Mouse (Mus musculus): ENCODE data around the gene Arhgef2. TPM values are rescaled to one million over a fixed set of nuclear protein-coding genes. Genes with fewer than 3 reads are reported as not detected.
A peak's percentile ranks its signal among the peaks of the same experiment; 100 is the strongest.

Gene Arhgef2
- polyA plus RNA-seq, 1 experiment from 2014 or later = 160 TPM

- Histone ChIP-seq H3K4me2 (no peak overlapping the region), H3K27me3 (no peaks in the 10 kb centered on the region), H3K36me3 (peaks cover 40% of the 10 kb centered on the region), H3K9me3 (no peaks in the 10 kb centered on the region), H3K4me1 (replicated peaks) (0 out of 2 replicates have a peak, but pooled peaks cover 6% of the 10 kb centered on the region), H3K4me3 (no peak overlapping the region), H3K9ac (no peak overlapping the region), H3K27ac (no peak overlapping the region)
- WGBS = 94% methylated on average over 13 of the region's 13 CpGs
- no peak for ATAC-seq (ENCODE audit: low FRiP score)
Measured at GRCm38 (mm10) chr3:88649967-88650366, 44.2 kb downstream of the Arhgef2 start.

GRCm38 (mm10) chr3:88650713-88651504 lies 45.1 kb downstream of the Arhgef2 start:
- H3K36me3 ChIP-seq = peaks cover 31% of the 10 kb centered on the region
- H3K9ac ChIP-seq = no peak overlapping the region
- 0 out of 2 replicates have a peak, but pooled peaks cover 6% of the 10 kb centered on the region for H3K4me1 ChIP-seq (replicated peaks)
- H3K9me3 ChIP-seq = no peaks in the 10 kb centered on the region
- no peak for ATAC-seq (ENCODE audit: low FRiP score)
- no peaks in the 10 kb centered on the region for H3K27me3 ChIP-seq
- H3K4me3 ChIP-seq = no peak overlapping the region
- H3K27ac ChIP-seq = no peak overlapping the region
- 87% methylated on average over 13 of the region's 13 CpGs for WGBS
- no peak overlapping the region for H3K4me2 ChIP-seq

- Histone ChIP-seq H3K27me3 (no peaks in the 10 kb centered on the region), H3K4me1 (replicated peaks) (0 out of 2 replicates have a peak, but pooled peaks cover 6% of the 10 kb centered on the region), H3K4me2 (no peak overlapping the region), H3K36me3 (peaks cover 21% of the 10 kb centered on the region), H3K9me3 (no peaks in the 10 kb centered on the region), H3K9ac (no peak overlapping the region), H3K4me3 (no peak overlapping the region), H3K27ac (no peak overlapping the region)
- no peak for ATAC-seq (ENCODE audit: low FRiP score)
- WGBS = 81% methylated on average over 18 of the region's 18 CpGs
Measured at GRCm38 (mm10) chr3:88651669-88652618, 46.2 kb downstream of the Arhgef2 start.

- no peak within 1 kb of the TSS for H3K9ac ChIP-seq
- peaks cover 10% of the 10 kb centered on the region for H3K36me3 ChIP-seq
- H3K4me3 ChIP-seq = no peak within 1 kb of the TSS
- H3K9me3 ChIP-seq = no peaks in the 10 kb centered on the region
- ATAC-seq (ENCODE audit: low FRiP score) = no peak
- H3K4me2 ChIP-seq = no peak within 1 kb of the TSS
- WGBS = 92% methylated on average over 17 of the region's 17 CpGs
- 0 out of 2 replicates have a peak, but pooled peaks cover 6% of the 10 kb centered on the region for H3K4me1 ChIP-seq (replicated peaks)
- no peaks in the 10 kb centered on the region for H3K27me3 ChIP-seq
- H3K27ac ChIP-seq = no peak within 1 kb of the TSS
Measured at GRCm38 (mm10) chr3:88652846-88653515, 47.2 kb downstream of the Arhgef2 start, which contains the start of gene Rxfp4. Gene Rxfp4 (minus strand): TSS chr3:88653142.

- Histone ChIP-seq H3K4me3 (no peak overlapping the region), H3K27me3 (no peaks in the 10 kb centered on the region), H3K36me3 (peaks cover 4% of the 10 kb centered on the region), H3K9ac (no peak overlapping the region), H3K4me2 (no peak overlapping the region), H3K9me3 (no peaks in the 10 kb centered on the region), H3K4me1 (replicated peaks) (0 out of 2 replicates have a peak, but pooled peaks cover 6% of the 10 kb centered on the region), H3K27ac (no peak overlapping the region)
- WGBS = 77% methylated on average over 6 of the region's 6 CpGs
- no peak for ATAC-seq (ENCODE audit: low FRiP score)
Measured at GRCm38 (mm10) chr3:88653516-88654370, 48.0 kb downstream of the Arhgef2 start.

- Histone ChIP-seq H3K27ac (no peak overlapping the region), H3K9me3 (no peaks in the 10 kb centered on the region), H3K4me1 (replicated peaks) (0 out of 2 replicates have a peak, but pooled peaks cover 6% of the 10 kb centered on the region), H3K36me3 (no peaks in the 10 kb centered on the region; the same call in 1 of the 2 replicates), H3K4me3 (no peak overlapping the region), H3K9ac (no peak overlapping the region), H3K4me2 (no peak overlapping the region), H3K27me3 (no peaks in the 10 kb centered on the region)
- no peak for ATAC-seq (ENCODE audit: low FRiP score)
- WGBS = 85% methylated on average over 4 of the region's 4 CpGs
Measured at GRCm38 (mm10) chr3:88654621-88655020, 48.9 kb downstream of the Arhgef2 start.

- Histone ChIP-seq H3K9ac (no peak overlapping the region), H3K27me3 (no peaks in the 10 kb centered on the region), H3K4me1 (replicated peaks) (0 out of 2 replicates have a peak, but pooled peaks cover 6% of the 10 kb centered on the region), H3K4me2 (no peak overlapping the region), H3K4me3 (no peak overlapping the region), H3K27ac (no peak overlapping the region), H3K9me3 (no peaks in the 10 kb centered on the region), H3K36me3 (no peaks in the 10 kb centered on the region)
- no peak for ATAC-seq (ENCODE audit: low FRiP score)
- 81% methylated on average over 8 of the region's 8 CpGs for WGBS
Measured at GRCm38 (mm10) chr3:88655619-88656018, 49.9 kb downstream of the Arhgef2 start.

- ATAC-seq (ENCODE audit: low FRiP score) = no peak
- H3K36me3 ChIP-seq = no peaks in the 10 kb centered on the region
- H3K27me3 ChIP-seq = no peaks in the 10 kb centered on the region
- H3K9me3 ChIP-seq = no peaks in the 10 kb centered on the region
- WGBS = 75% methylated on average over 5 of the region's 5 CpGs
- H3K4me1 ChIP-seq (replicated peaks) = no peaks in the 10 kb centered on the region
- no peak overlapping the region for H3K4me2 ChIP-seq
- no peak overlapping the region for H3K9ac ChIP-seq
- no peak overlapping the region for H3K4me3 ChIP-seq
- no peak overlapping the region for H3K27ac ChIP-seq
Measured at GRCm38 (mm10) chr3:88658441-88659127, 52.8 kb downstream of the Arhgef2 start.

GRCm38 (mm10) chr3:88659798-88660197 lies 54.0 kb downstream of the Arhgef2 start:
- 55% methylated on average over 6 of the region's 6 CpGs for WGBS
- no peak overlapping the region for H3K27ac ChIP-seq
- H3K27me3 ChIP-seq = no peaks in the 10 kb centered on the region
- no peak overlapping the region for H3K9ac ChIP-seq
- H3K9me3 ChIP-seq = no peaks in the 10 kb centered on the region
- H3K4me2 ChIP-seq = no peak overlapping the region
- no peaks in the 10 kb centered on the region for H3K4me1 ChIP-seq (replicated peaks)
- H3K4me3 ChIP-seq = no peak overlapping the region
- no peaks in the 10 kb centered on the region for H3K36me3 ChIP-seq
- no peak for ATAC-seq (ENCODE audit: low FRiP score)

- no peak for ATAC-seq (ENCODE audit: low FRiP score)
- H3K36me3 ChIP-seq = no peaks in the 10 kb centered on the region
- H3K27me3 ChIP-seq = no peaks in the 10 kb centered on the region
- H3K4me2 ChIP-seq = no peak overlapping the region
- WGBS = 88% methylated on average over 4 of the region's 4 CpGs
- H3K4me3 ChIP-seq = no peak overlapping the region
- no peak overlapping the region for H3K27ac ChIP-seq
- H3K9ac ChIP-seq = no peak overlapping the region
- no peaks in the 10 kb centered on the region for H3K4me1 ChIP-seq (replicated peaks)
- no peaks in the 10 kb centered on the region for H3K9me3 ChIP-seq
Measured at GRCm38 (mm10) chr3:88664095-88664494, 58.3 kb downstream of the Arhgef2 start.

- H3K9me3 ChIP-seq = no peaks in the 10 kb centered on the region
- peaks cover 4% of the 10 kb centered on the region; the same call in 1 of the 2 replicates for H3K4me1 ChIP-seq (replicated peaks)
- H3K27ac ChIP-seq = no peak overlapping the region
- 13% methylated on average over 11 of the region's 11 CpGs for WGBS
- ATAC-seq (ENCODE audit: low FRiP score) = no peak
- H3K27me3 ChIP-seq = no peaks in the 10 kb centered on the region
- H3K36me3 ChIP-seq = no peaks in the 10 kb centered on the region
- H3K4me3 ChIP-seq = peak overlapping the region; percentile 30
- H3K4me2 ChIP-seq = peak overlapping the region; percentile 59
- H3K9ac ChIP-seq = peak overlapping the region; percentile 65
Measured at GRCm38 (mm10) chr3:88677399-88677798, 71.6 kb downstream of the Arhgef2 start.
